ENCODE assay signal across 8 mouse cellular contexts in the genomic region with DNA sequence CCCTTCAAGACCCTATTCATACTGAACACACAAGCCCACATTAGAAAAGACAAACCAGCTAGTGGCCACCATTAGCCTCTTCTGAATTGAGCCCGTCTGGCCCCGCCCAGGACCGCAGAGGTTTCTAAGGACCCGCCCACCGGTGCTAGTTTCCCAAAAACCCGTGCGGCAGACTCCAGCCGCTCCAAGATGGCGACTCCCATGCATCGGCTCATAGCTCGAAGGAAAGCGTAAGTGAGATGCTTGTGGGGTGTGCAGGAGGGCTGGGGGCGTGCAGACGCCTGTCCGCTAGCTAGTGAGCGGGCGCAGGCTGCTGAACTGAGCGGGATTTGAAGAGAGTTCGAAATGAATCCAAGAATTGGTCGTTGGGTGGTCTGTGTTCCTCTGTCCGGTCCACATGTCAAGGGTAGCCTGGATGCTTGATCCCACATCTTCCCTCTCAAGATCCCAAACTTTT. TPM values are rescaled to one million over a fixed set of nuclear protein-coding genes. Genes with fewer than 3 reads are reported as not detected.
A peak's percentile ranks its signal among the peaks of the same experiment; 100 is the strongest.
DNase-seq lines count a peak whose midpoint lies in the region; ATAC-seq and TF ChIP-seq lines count a peak whose summit lies in the region.

A gene (plus strand): TSS at position 168 of the 457 bp plus-strand sequence.

- peak within 1 kb of the TSS; percentile 81 for H3ac ChIP-seq in myocyte (ENCODE audit: control insufficient read depth, insufficient read length)

- H3K79me2 ChIP-seq in myocyte (ENCODE audit: control insufficient read depth, insufficient read depth), result peaks cover 19% of the 10 kb centered on the region

- peaks cover 24% of the 10 kb centered on the region for H3K4me1 ChIP-seq in erythroblast, embryonic 14.5 days (ENCODE audit: control insufficient read depth)
- peaks cover 9% of the 10 kb centered on the region for H3K4me1 ChIP-seq in heart, embryonic 13.5 days
- H3K4me1 ChIP-seq in kidney, postnatal 0 days (replicated peaks; ENCODE audit: insufficient read depth, low read length), result peaks cover 4% of the 10 kb centered on the region; the same call in 1 of the 2 replicates
- H3K4me1 ChIP-seq in liver, embryonic 11.5 days (replicated peaks; ENCODE audit: control insufficient read depth, insufficient read depth, low read length), result peaks cover 6% of the 10 kb centered on the region

- peak within 1 kb of the TSS; percentile 78 for H3K4me3 ChIP-seq in erythroblast, embryonic 14.5 days (replicated peaks)
- peak within 1 kb of the TSS; percentile 79 for H3K4me3 ChIP-seq in heart, embryonic 13.5 days
- peak within 1 kb of the TSS; percentile 82 for H3K4me3 ChIP-seq in kidney, postnatal 0 days (replicated peaks; ENCODE audit: low read depth, low read length)
- peak within 1 kb of the TSS; percentile 74 for H3K4me3 ChIP-seq in liver, embryonic 11.5 days (ENCODE audit: low read depth, low read length)
- H3K4me3 ChIP-seq in myocyte, result peak within 1 kb of the TSS; percentile 44

- TF ChIP-seq CTCF in kidney, postnatal 0 days (IDR thresholded peaks at IDR 0.05; ENCODE audit: low read depth), result no peak

- peak within 1 kb of the TSS; percentile 90 for H3K9ac ChIP-seq in heart, embryonic 13.5 days
- H3K9ac ChIP-seq in kidney, postnatal 0 days (ENCODE audit: low read depth, low read length), result peak within 1 kb of the TSS; percentile 77
- peak within 1 kb of the TSS; percentile 73 for H3K9ac ChIP-seq in liver, embryonic 11.5 days (ENCODE audit: low read depth, low read length)

- under 1% methylated on average over 21 of the region's 21 CpGs for WGBS in heart, embryonic 13.5 days
- WGBS in kidney, postnatal 0 days, result 1% methylated on average over 21 of the region's 21 CpGs
- WGBS in liver, embryonic 11.5 days, result under 1% methylated on average over 21 of the region's 21 CpGs

- peaks cover 26% of the 10 kb centered on the region for H3K36me3 ChIP-seq in erythroblast, embryonic 14.5 days (ENCODE audit: control insufficient read depth)
- peaks cover 27% of the 10 kb centered on the region for H3K36me3 ChIP-seq in heart, embryonic 13.5 days
- peaks cover 16% of the 10 kb centered on the region for H3K36me3 ChIP-seq in kidney, postnatal 0 days (ENCODE audit: insufficient read depth, low read length)
- peaks cover 17% of the 10 kb centered on the region for H3K36me3 ChIP-seq in liver, embryonic 11.5 days (ENCODE audit: control insufficient read depth, insufficient read depth, low read length)
- H3K36me3 ChIP-seq in myocyte (ENCODE audit: control insufficient read depth, insufficient read depth), result peaks cover 18% of the 10 kb centered on the region

- ATAC-seq in heart, embryonic 13.5 days (ENCODE audit: extremely low read depth, insufficient number of reproducible peaks, low FRiP score, low TSS enrichment), result peak; percentile 81
- ATAC-seq in kidney, postnatal 0 days (replicated peaks; ENCODE audit: low FRiP score, low read depth), result peak; percentile 93
- ATAC-seq in liver, embryonic 11.5 days (replicated peaks; ENCODE audit: low FRiP score), result peak; percentile 91

- TF ChIP-seq POLR2A in myocyte (IDR thresholded peaks at IDR 0.05; ENCODE audit: insufficient read length, low read depth), result peak; percentile 89

- no peaks in the 10 kb centered on the region for H3K27me3 ChIP-seq in erythroblast, embryonic 14.5 days (ENCODE audit: control insufficient read depth)
- H3K27me3 ChIP-seq in heart, embryonic 13.5 days (replicated peaks), result no peaks in the 10 kb centered on the region
- H3K27me3 ChIP-seq in kidney, postnatal 0 days (ENCODE audit: insufficient read depth, low read length), result no peaks in the 10 kb centered on the region
- no peaks in the 10 kb centered on the region for H3K27me3 ChIP-seq in liver, embryonic 11.5 days (replicated peaks; ENCODE audit: control insufficient read depth, insufficient read depth, low read length)
- H3K27me3 ChIP-seq in myocyte (ENCODE audit: control insufficient read depth, insufficient read depth, insufficient read length), result no peaks in the 10 kb centered on the region

- peak within 1 kb of the TSS; percentile 70 for H3K27ac ChIP-seq in heart, embryonic 13.5 days (replicated peaks)
- peak within 1 kb of the TSS; percentile 68; the same call in 1 of the 2 replicates for H3K27ac ChIP-seq in kidney, postnatal 0 days
- peak within 1 kb of the TSS; percentile 40 for H3K27ac ChIP-seq in liver, embryonic 11.5 days (ENCODE audit: low read depth, low read length)

- DNase-seq in CD4-positive, CD25-positive, alpha-beta regulatory T cell, adult 2 months (ENCODE audit: low read depth, low spot score), result peak; percentile 93
- DNase-seq in brain, embryonic 18.5 days (ENCODE audit: low read depth, low spot score), result peak; percentile 63
- DNase-seq in kidney, postnatal 0 days (ENCODE audit: low spot score), result peak; percentile 95
- peak; percentile 81 for DNase-seq in liver, embryonic 11.5 days (ENCODE audit: low spot score)
- peak; percentile 89 to 92 for DNase-seq in spleen, postnatal 4 days (ENCODE audit: low spot score in 2 of 2)

- H3K4me2 ChIP-seq in heart, embryonic 13.5 days, result peak within 1 kb of the TSS; percentile 79
- H3K4me2 ChIP-seq in kidney, postnatal 0 days (ENCODE audit: low read length), result peak within 1 kb of the TSS; percentile 81
- H3K4me2 ChIP-seq in liver, embryonic 11.5 days, result peak within 1 kb of the TSS; percentile 86
- peak within 1 kb of the TSS; percentile 77 for H3K4me2 ChIP-seq in myocyte (ENCODE audit: low read depth)

- H3K9me3 ChIP-seq in erythroblast, embryonic 14.5 days (ENCODE audit: control insufficient read depth, low read length), result no peaks in the 10 kb centered on the region
- no peaks in the 10 kb centered on the region for H3K9me3 ChIP-seq in heart, embryonic 13.5 days
- no peaks in the 10 kb centered on the region for H3K9me3 ChIP-seq in kidney, postnatal 0 days (replicated peaks; ENCODE audit: low read length)
- no peaks in the 10 kb centered on the region for H3K9me3 ChIP-seq in liver, embryonic 11.5 days (ENCODE audit: control insufficient read depth, low read length)

TF ChIP-seq in myocyte, 11 proteins besides CTCF, POLR2A, EP300 and RAD21:
- TF ChIP-seq SRF (IDR thresholded peaks at IDR 0.05; ENCODE audit: control insufficient read depth, insufficient read length, low read depth), result no peak
- peak; percentile 83 for TF ChIP-seq POLR2AphosphoS2 (IDR thresholded peaks at IDR 0.05; ENCODE audit: insufficient read length, low read depth)

RNA-seq across cellular contexts. Expression of the gene that starts here (rescaled TPM):
- polyA plus RNA-seq in erythroblast, embryonic 14.5 days (2012), result 0.04 and 0.09 TPM in 2 replicates
- 13.6 and 15.8 TPM in 2 replicates for polyA plus RNA-seq in heart, embryonic 13.5 days (2015; fragmentation: Nextera tagmentation; extraction: Ambion mirVana)
- polyA plus RNA-seq in kidney, postnatal 0 days (2015; fragmentation: Nextera tagmentation; extraction: Ambion mirVana), result 21.1 and 25.3 TPM in 2 replicates
- polyA plus RNA-seq in liver, embryonic 11.5 days (2014; fragmentation: Nextera tagmentation; extraction: Ambion mirVana), result 36.7 and 37.9 TPM in 2 replicates
- 4.0 TPM for polyA plus RNA-seq in myocyte (2012; fragmentation: generic; extraction: Trizol)

Comparison
In these comparisons a context has a peak if more than half of its experiments do, and no peak if none do; other contexts are left out.
1. Peak in every context shown above with its lines: DNase-seq, ATAC-seq, H3K4me3 ChIP-seq and H3K27ac ChIP-seq.